Mouse (Mus musculus) kidney, postnatal 0 days (tissue): ENCODE results near the gene Zfhx3. TPM values are rescaled to one million over a fixed set of nuclear protein-coding genes. Genes with fewer than 3 reads are reported as not detected.

ENCODE experiments used
- ATAC-seq: fragments of 200-750 bp; cut with Nextera tagmentation; replicated peaks from 2 replicates; pipeline ENCODE4 v1.8.0; 2017; ENCODE audit warnings: low read depth, moderate number of reproducible peaks, moderate TSS enrichment, moderate library complexity; ENCODE audit not compliant: low FRiP score
- DNase-seq: peaks from one replicate; pipeline ENCODE4 v3.0.0-alpha.2; 2016; ENCODE audit warnings: low spot score
- H3K27ac ChIP-seq: fragments of 300-500 bp; sonication (generic); 2 replicates; pipeline ENCODE4 v1.5.1; 2014; ENCODE audit warnings: mild to moderate bottlenecking
- H3K27me3 ChIP-seq: fragments of 300-500 bp; sonication (generic); 2 replicates; pipeline ENCODE4 v1.6.1; 2014; ENCODE audit warnings: low read length, mixed read lengths; ENCODE audit not compliant: insufficient read depth
- H3K36me3 ChIP-seq: fragments of 300-500 bp; sonication (generic); 2 replicates; pipeline ENCODE4 v1.6.1; 2014; ENCODE audit warnings: low read length, mixed read lengths; ENCODE audit not compliant: insufficient read depth
- H3K4me1 ChIP-seq: fragments of 300-500 bp; sonication (generic); replicated peaks from 2 replicates; pipeline ENCODE4 v1.6.1; 2014; ENCODE audit warnings: antibody characterized with exemption, low read length, mixed read lengths; ENCODE audit not compliant: insufficient read depth
- H3K4me2 ChIP-seq: fragments of 300-500 bp; sonication (generic); 2 replicates; pipeline ENCODE4 v1.6.1; 2014; ENCODE audit warnings: mild to moderate bottlenecking, low read length, moderate library complexity, mixed read lengths
- H3K4me3 ChIP-seq: fragments of 300-500 bp; sonication (generic); replicated peaks from 2 replicates; pipeline ENCODE4 v1.5.1; 2014; ENCODE audit warnings: low read depth, low read length
- H3K9ac ChIP-seq: fragments of 300-500 bp; sonication (generic); 2 replicates; pipeline ENCODE4 v1.6.1; 2014; ENCODE audit warnings: low read depth, low read length
- H3K9me3 ChIP-seq: fragments of 300-500 bp; sonication (generic); replicated peaks from 2 replicates; pipeline ENCODE4 v1.6.1; 2016; ENCODE audit warnings: low read length, inconsistent platforms, mixed read lengths
- CTCF ChIP-seq: IDR thresholded peaks from 2 replicates; pipeline ENCODE4 v1.5.1; 2016; ENCODE audit warnings: antibody characterized with exemption, low read depth, mild to moderate bottlenecking, moderate library complexity
- WGBS: fragments of 180-500 bp; shearing (Covaris S2); extraction: QIAGEN DNeasy Blood & Tissue Kit; methylation state at CpG from one replicate; pipeline ENCODE4 v1.1.7; 2014; 5-methylcytosine and 5-hydroxymethylcytosine counted together
- polyA plus RNA-seq: library from polyadenylated mRNA; unstranded; fragments of >200 nt; fragmentation: Nextera tagmentation; extraction: Ambion mirVana; gene quantifications from 2 replicates; pipeline ENCODE4 v1.2.1, GENCODE M21; 2015

Zfhx3 gene
- polyA plus RNA-seq, 1 experiment from 2014 or later = 5.0 TPM

GRCm38 (mm10) chr8:108236715-108237114 is 294.3 kb downstream of the Zfhx3 start:
- Histone ChIP-seq H3K9ac (no peak overlapping the region), H3K27ac (no peak overlapping the region), H3K27me3 (peaks cover 3% of the 10 kb centered on the region; the same call in 1 of the 2 replicates), H3K36me3 (no peaks in the 10 kb centered on the region), H3K4me3 (no peak overlapping the region), H3K4me2 (no peak overlapping the region), H3K4me1 (no peaks in the 10 kb centered on the region), H3K9me3 (no peaks in the 10 kb centered on the region)
- ATAC-seq (no peak), DNase-seq (no peak)
- WGBS = 69% methylated on average over 8 of the region's 8 CpGs
- TF ChIP-seq CTCF = no peak

- Histone ChIP-seq H3K27me3 (peaks cover 3% of the 10 kb centered on the region; the same call in 1 of the 2 replicates), H3K4me3 (no peak overlapping the region), H3K9ac (no peak overlapping the region), H3K27ac (no peak overlapping the region), H3K9me3 (no peaks in the 10 kb centered on the region), H3K36me3 (no peaks in the 10 kb centered on the region), H3K4me1 (no peaks in the 10 kb centered on the region), H3K4me2 (no peak overlapping the region)
- TF ChIP-seq CTCF = no peak
- 92% methylated on average over 5 of the region's 5 CpGs for WGBS
- DNase-seq = no peak
- ATAC-seq = no peak
Observed at GRCm38 (mm10) chr8:108239531-108239930, 297.1 kb downstream of the Zfhx3 start.

- Histone ChIP-seq H3K27ac (no peak overlapping the region), H3K9ac (no peak overlapping the region), H3K4me3 (0 out of 2 replicates have a peak overlapping the region, but pooled peaks have one; percentile 14), H3K9me3 (no peaks in the 10 kb centered on the region), H3K4me2 (peak overlapping the region; percentile 48), H3K36me3 (no peaks in the 10 kb centered on the region), H3K4me1 (no peaks in the 10 kb centered on the region), H3K27me3 (peaks cover 3% of the 10 kb centered on the region; the same call in 1 of the 2 replicates)
- ATAC-seq (no peak), DNase-seq (no peak)
- TF ChIP-seq CTCF = no peak
- WGBS = 15% methylated on average over 19 of the region's 19 CpGs
Observed at GRCm38 (mm10) chr8:108241041-108241690, 298.7 kb downstream of the Zfhx3 start.

- TF ChIP-seq CTCF = no peak
- Histone ChIP-seq H3K27ac (no peak overlapping the region), H3K9ac (no peak overlapping the region), H3K4me2 (no peak overlapping the region), H3K9me3 (no peaks in the 10 kb centered on the region), H3K4me1 (no peaks in the 10 kb centered on the region), H3K36me3 (no peaks in the 10 kb centered on the region), H3K27me3 (peaks cover 3% of the 10 kb centered on the region; the same call in 1 of the 2 replicates), H3K4me3 (no peak overlapping the region)
- ATAC-seq = no peak
- 30% methylated on average over 9 of the region's 9 CpGs for WGBS
- DNase-seq = peak; percentile 66
Observed at GRCm38 (mm10) chr8:108243270-108243669, 300.8 kb downstream of the Zfhx3 start.

GRCm38 (mm10) chr8:108244636-108245494 is 302.4 kb downstream of the Zfhx3 start:
- ATAC-seq = no peak
- H3K27ac ChIP-seq = no peak overlapping the region
- DNase-seq = no peak

GRCm38 (mm10) chr8:108245575-108245974 is 303.1 kb downstream of the Zfhx3 start:
- Histone ChIP-seq H3K36me3 (no peaks in the 10 kb centered on the region), H3K4me1 (no peaks in the 10 kb centered on the region), H3K4me2 (no peak overlapping the region), H3K27me3 (peaks cover 3% of the 10 kb centered on the region; the same call in 1 of the 2 replicates), H3K9ac (no peak overlapping the region), H3K9me3 (no peaks in the 10 kb centered on the region), H3K4me3 (no peak overlapping the region), H3K27ac (no peak overlapping the region)
- 71% methylated on average over 8 of the region's 8 CpGs for WGBS
- DNase-seq (no peak), ATAC-seq (no peak)
- no peak for TF ChIP-seq CTCF

More at GRCm38 (mm10) chr8:108244636-108245494, 302.4 kb downstream of the Zfhx3 start:
- H3K4me2 ChIP-seq = no peak overlapping the region
- no peaks in the 10 kb centered on the region for H3K9me3 ChIP-seq
- no peaks in the 10 kb centered on the region for H3K36me3 ChIP-seq
- peaks cover 3% of the 10 kb centered on the region; the same call in 1 of the 2 replicates for H3K27me3 ChIP-seq
- H3K4me1 ChIP-seq = no peaks in the 10 kb centered on the region
- WGBS = 71% methylated on average over 17 of the region's 17 CpGs
- no peak overlapping the region for H3K9ac ChIP-seq
- H3K4me3 ChIP-seq = no peak overlapping the region
- TF ChIP-seq CTCF = no peak
